Mouse (Mus musculus) adrenal gland, postnatal 4 days (tissue): Measurements from ENCODE around the gene Atrn. TPM values are rescaled to one million over a fixed set of nuclear protein-coding genes. Genes with fewer than 3 reads are reported as not detected.
"Not testable (repeated sequence)": the region's sequence is repeated elsewhere in the genome, so short reads cannot be mapped to it uniquely, and the experiment has no call there.

Experiments
- DNase-seq, 2 experiments: peaks; one replicate each; pipeline ENCODE4 v3.0.0; 2021 to 2022; ENCODE audit warnings: low spot score in 2 of 2, mixed read lengths in 2 of 2
- total RNA-seq, 2 experiments: library from RNA; stranded (reverse); gene quantifications; 2 replicates each; pipeline ENCODE4 v1.2.3; 2021

Gene Atrn
- total RNA-seq, 2 experiments from 2014 or later = 37.7 to 37.8 TPM

GRCm38 (mm10) chr2:130950548-130950947 is 44.3 kb downstream of the Atrn start:
- peak; percentile 60 to 78 for DNase-seq

- no peak for DNase-seq
Observed at GRCm38 (mm10) chr2:130958906-130959305, 52.6 kb downstream of the Atrn start.

GRCm38 (mm10) chr2:130961851-130962250 is 55.6 kb downstream of the Atrn start:
- DNase-seq = no peak

GRCm38 (mm10) chr2:130965042-130965441 is 58.7 kb downstream of the Atrn start:
- no peak for DNase-seq

- no peak for DNase-seq
Observed at GRCm38 (mm10) chr2:130971030-130971429, 64.7 kb downstream of the Atrn start.

GRCm38 (mm10) chr2:130972386-130972785 is 66.1 kb downstream of the Atrn start:
- DNase-seq = no peak

GRCm38 (mm10) chr2:130974928-130975327 is 68.6 kb downstream of the Atrn start:
- no peak for DNase-seq

GRCm38 (mm10) chr2:130977589-130977988 is 71.3 kb downstream of the Atrn start:
- DNase-seq = no peak

GRCm38 (mm10) chr2:130978058-130978847 is 72.0 kb downstream of the Atrn start:
- DNase-seq = no peak

GRCm38 (mm10) chr2:130979138-130979537 is 72.8 kb downstream of the Atrn start:
- no peak for DNase-seq

GRCm38 (mm10) chr2:130992818-130993217 is 86.5 kb downstream of the Atrn start:
- no peak for DNase-seq

GRCm38 (mm10) chr2:131009123-131009522 is 102.8 kb downstream of the Atrn start:
- no peak for DNase-seq

- DNase-seq = no peak
Observed at GRCm38 (mm10) chr2:131010566-131010965, 104.3 kb downstream of the Atrn start.

GRCm38 (mm10) chr2:131025230-131025629 is 118.9 kb downstream of the Atrn start:
- DNase-seq = no peak

- DNase-seq = no peak
Observed at GRCm38 (mm10) chr2:131026941-131027340, 120.6 kb downstream of the Atrn start.

GRCm38 (mm10) chr2:131029065-131029935 is 123.0 kb downstream of the Atrn start:
- no peak for DNase-seq

GRCm38 (mm10) chr2:131030561-131030960 is 124.3 kb downstream of the Atrn start:
- no peak for DNase-seq

- no peak for DNase-seq
Observed at GRCm38 (mm10) chr2:131030998-131031397, 124.7 kb downstream of the Atrn start.

GRCm38 (mm10) chr2:131031406-131031805 is 125.1 kb downstream of the Atrn start:
- not testable (repeated sequence) for DNase-seq

- DNase-seq = no peak
Observed at GRCm38 (mm10) chr2:131036343-131036742, 130.0 kb downstream of the Atrn start.

- DNase-seq = no peak
Observed at GRCm38 (mm10) chr2:131036757-131037156, 130.5 kb downstream of the Atrn start.
